18 mouse cellular contexts compared by ENCODE assay signal in the genomic region with DNA sequence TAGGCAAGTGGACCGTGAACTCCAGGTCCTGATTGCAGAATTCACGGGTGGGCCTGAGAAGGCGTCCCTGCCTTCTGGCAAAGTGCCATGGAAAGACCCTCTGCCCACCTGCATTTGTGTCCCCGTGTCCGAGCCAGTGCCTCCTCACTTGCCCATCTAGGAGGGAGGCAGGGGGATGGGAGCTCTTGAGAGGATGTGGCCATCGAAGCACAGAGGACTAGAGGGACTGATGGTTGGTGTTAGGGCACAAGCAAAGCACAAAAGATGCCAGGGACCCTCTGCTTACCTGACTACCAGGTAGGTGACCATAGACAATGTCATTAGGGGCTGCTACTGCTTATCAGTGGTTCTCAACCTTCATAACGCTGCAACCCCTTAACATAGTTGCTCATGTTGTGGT. TPM values are rescaled to one million over a fixed set of nuclear protein-coding genes. Genes with fewer than 3 reads are reported as not detected.
"Had no signal": no experiment of that assay in that cellular context is flagged by ENCODE, and none has a peak within 500 bp of the region (broad histone marks: within the 10 kb centered on the region; RNA-seq: fewer than 3 reads in every experiment).

No protein-coding gene starts in this region.

- H3K36me3 ChIP-seq: limb, embryonic 10.5 days; limb, embryonic 13.5 days; liver, embryonic 12.5 days; liver, embryonic 15.5 days; lung, embryonic 15.5 days had no signal

- H3K4me3 ChIP-seq: limb, embryonic 10.5 days; limb, embryonic 13.5 days; liver, embryonic 12.5 days; liver, embryonic 15.5 days; lung, embryonic 15.5 days; megakaryocyte, embryonic 14.5 days had no signal

- H3K9ac ChIP-seq: limb, embryonic 13.5 days; liver, embryonic 12.5 days; liver, embryonic 15.5 days; lung, embryonic 15.5 days had no signal

- DNase-seq: kidney, postnatal 4 days; liver; lung, adult 18-20 months; right cerebral cortex, postnatal 25 days had no signal

- H3K27me3 ChIP-seq: liver, embryonic 12.5 days; lung, embryonic 15.5 days had no signal

- H3K4me2 ChIP-seq: limb, embryonic 13.5 days; liver, embryonic 12.5 days; liver, embryonic 15.5 days; lung, embryonic 15.5 days; midbrain, embryonic 11.5 days had no signal

- H3K9me3 ChIP-seq: limb, embryonic 10.5 days; limb, embryonic 13.5 days; liver, embryonic 12.5 days; liver, embryonic 15.5 days; lung, embryonic 15.5 days; megakaryocyte, embryonic 14.5 days had no signal

- H3K4me1 ChIP-seq: limb, embryonic 10.5 days; limb, embryonic 13.5 days; liver, embryonic 12.5 days; liver, embryonic 15.5 days; lung, embryonic 15.5 days had no signal

- H3K27ac ChIP-seq: limb, embryonic 10.5 days; limb, embryonic 13.5 days; liver, embryonic 12.5 days; liver, embryonic 15.5 days; lung, embryonic 15.5 days; stomach, postnatal 0 days had no signal

- ATAC-seq: liver, embryonic 12.5 days had no signal

RNA-seq across cellular contexts. Expression of a gene that starts 13.6 kb away (rescaled TPM):
- total RNA-seq: layer of hippocampus, postnatal 14 days; left cerebral cortex, postnatal 25 days; midbrain, postnatal 0 days had no signal
- polyA plus RNA-seq: midbrain, embryonic 11.5 days; midbrain, embryonic 14.5 days; neural tube, embryonic 11.5 days; neural tube, embryonic 14.5 days had no signal

RNA-seq across cellular contexts. Expression of a gene that starts 36.9 kb away (rescaled TPM):
- polyA plus RNA-seq: liver, embryonic 12.5 days had no signal
